Mouse (Mus musculus) embryonic facial prominence, embryonic 10.5 days (tissue): ENCODE results near the gene Kctd17. TPM values are rescaled to one million over a fixed set of nuclear protein-coding genes. Genes with fewer than 3 reads are reported as not detected.

Experiments
- DNase-seq: peaks from one replicate; pipeline ENCODE4 v3.0.0-alpha.2; 2017; ENCODE audit warnings: low spot score
- H3K27ac ChIP-seq: fragments of 300-500 bp; sonication (generic); replicated peaks from 2 replicates; pipeline ENCODE4 v1.5.1; 2016; ENCODE audit warnings: mild to moderate bottlenecking
- H3K27me3 ChIP-seq: fragments of 300-500 bp; sonication (generic); replicated peaks from 2 replicates; pipeline ENCODE4 v1.6.1; 2016; ENCODE audit warnings: low read depth, mild to moderate bottlenecking; ENCODE audit not compliant: poor library complexity, severe bottlenecking
- H3K36me3 ChIP-seq: fragments of 300-500 bp; sonication (generic); replicated peaks from 2 replicates; pipeline ENCODE4 v1.6.1; 2016; ENCODE audit warnings: mild to moderate bottlenecking, moderate library complexity
- H3K4me1 ChIP-seq: fragments of 300-500 bp; sonication (generic); 2 replicates; pipeline ENCODE4 v1.6.1; 2016
- H3K4me3 ChIP-seq: fragments of 300-500 bp; sonication (generic); 2 replicates; pipeline ENCODE4 v1.5.1; 2016; ENCODE audit warnings: mild to moderate bottlenecking, moderate library complexity
- H3K9me3 ChIP-seq: fragments of 300-500 bp; sonication (generic); 2 replicates; pipeline ENCODE4 v1.6.1; 2016; ENCODE audit warnings: mild to moderate bottlenecking
- WGBS: fragments of 180-500 bp; shearing (Covaris S2); methylation state at CpG from one replicate; pipeline ENCODE4 v1.1.7; 2016; 5-methylcytosine and 5-hydroxymethylcytosine counted together
- polyA plus RNA-seq: library from polyadenylated mRNA; unstranded; fragments of >200 nt; fragmentation: Nextera tagmentation; extraction: Ambion mirVana; gene quantifications from 2 replicates; pipeline ENCODE4 v1.2.1, GENCODE M21; 2016

The Kctd17 gene
- polyA plus RNA-seq, 1 experiment from 2014 or later: 51.6 TPM

- no peaks in the 10 kb centered on the region for H3K9me3 ChIP-seq
- peaks cover 18% of the 10 kb centered on the region for H3K27me3 ChIP-seq
- H3K36me3 ChIP-seq: no peaks in the 10 kb centered on the region
- H3K4me3 ChIP-seq: no peak overlapping the region
- H3K27ac ChIP-seq: 0 out of 2 replicates have a peak overlapping the region, but pooled peaks have one; percentile 10
- WGBS: 52% methylated on average over 3 of the region's 3 CpGs
- H3K4me1 ChIP-seq: peaks cover 59% of the 10 kb centered on the region
- no peak for DNase-seq
These were observed 25.0 kb upstream of the Kctd17 start for GRCm38 (mm10) chr15:78403301-78403741.

- 79% methylated on average over 1 of the region's 1 CpGs for WGBS
These were observed 24.5 kb upstream of the Kctd17 start for GRCm38 (mm10) chr15:78403896-78404295.

GRCm38 (mm10) chr15:78405098-78405497 lies 23.3 kb upstream of the Kctd17 start:
- Histone ChIP-seq H3K4me1 (peaks cover 67% of the 10 kb centered on the region), H3K4me3 (peak overlapping the region; percentile 76), H3K27me3 (peaks cover 36% of the 10 kb centered on the region), H3K36me3 (no peaks in the 10 kb centered on the region), H3K9me3 (no peaks in the 10 kb centered on the region), H3K27ac (peak overlapping the region; percentile 95; the same call in 1 of the 2 replicates)
- no peak for DNase-seq
- 53% methylated on average over 11 of the region's 11 CpGs for WGBS

More at GRCm38 (mm10) chr15:78403896-78404295, 24.5 kb upstream of the Kctd17 start:
- peaks cover 60% of the 10 kb centered on the region for H3K4me1 ChIP-seq
- H3K9me3 ChIP-seq: no peaks in the 10 kb centered on the region
- no peaks in the 10 kb centered on the region for H3K36me3 ChIP-seq
- H3K27me3 ChIP-seq: peaks cover 24% of the 10 kb centered on the region
- H3K27ac ChIP-seq: no peak overlapping the region
- H3K4me3 ChIP-seq: no peak overlapping the region
- DNase-seq: no peak

GRCm38 (mm10) chr15:78405517-78406211 lies 22.7 kb upstream of the Kctd17 start, which contains the start of gene Tst:
TSS of gene Tst (minus strand) at chr15:78405907.
- Histone ChIP-seq H3K27me3 (peaks cover 42% of the 10 kb centered on the region), H3K9me3 (no peaks in the 10 kb centered on the region), H3K27ac (peak within 1 kb of the TSS; percentile 95), H3K36me3 (no peaks in the 10 kb centered on the region), H3K4me1 (peaks cover 71% of the 10 kb centered on the region), H3K4me3 (peak within 1 kb of the TSS; percentile 76)
- DNase-seq: peak; percentile 83
- 2% methylated on average over 34 of the region's 34 CpGs for WGBS

- Histone ChIP-seq H3K4me3 (peak within 1 kb of the TSS; percentile 76), H3K27ac (peak within 1 kb of the TSS; percentile 95), H3K27me3 (peaks cover 49% of the 10 kb centered on the region), H3K4me1 (peaks cover 71% of the 10 kb centered on the region), H3K9me3 (no peaks in the 10 kb centered on the region), H3K36me3 (peaks cover 5% of the 10 kb centered on the region; the same call in 1 of the 2 replicates)
- DNase-seq: peak; percentile 89
- WGBS: under 1% methylated on average over 40 of the region's 40 CpGs
These were observed 21.9 kb upstream of the Kctd17 start, which contains the start of gene Mpst for GRCm38 (mm10) chr15:78406293-78406934. TSS of gene Mpst (plus strand) at chr15:78406416.

GRCm38 (mm10) chr15:78409570-78410052 lies 18.8 kb upstream of the Kctd17 start:
- Histone ChIP-seq H3K27ac (no peak overlapping the region), H3K27me3 (peaks cover 60% of the 10 kb centered on the region), H3K4me1 (peaks cover 45% of the 10 kb centered on the region), H3K4me3 (peak overlapping the region; percentile 52), H3K9me3 (no peaks in the 10 kb centered on the region), H3K36me3 (peaks cover 14% of the 10 kb centered on the region)
- no peak for DNase-seq
- WGBS: 8% methylated on average over 12 of the region's 12 CpGs

GRCm38 (mm10) chr15:78413083-78413718 lies 15.2 kb upstream of the Kctd17 start:
- Histone ChIP-seq H3K4me1 (peaks cover 20% of the 10 kb centered on the region), H3K27me3 (peaks cover 44% of the 10 kb centered on the region), H3K27ac (peak overlapping the region; percentile 36; the same call in 1 of the 2 replicates), H3K4me3 (no peak overlapping the region), H3K36me3 (peaks cover 14% of the 10 kb centered on the region), H3K9me3 (no peaks in the 10 kb centered on the region)
- DNase-seq: no peak
- 90% methylated on average over 14 of the region's 14 CpGs for WGBS

- Histone ChIP-seq H3K9me3 (no peaks in the 10 kb centered on the region), H3K4me1 (peaks cover 17% of the 10 kb centered on the region), H3K4me3 (no peak overlapping the region), H3K27me3 (peaks cover 39% of the 10 kb centered on the region), H3K27ac (no peak overlapping the region; the same call in 1 of the 2 replicates), H3K36me3 (peaks cover 14% of the 10 kb centered on the region)
- DNase-seq: no peak
- WGBS: 80% methylated on average over 1 of the region's 1 CpGs
These were observed 14.6 kb upstream of the Kctd17 start for GRCm38 (mm10) chr15:78413719-78414117.

GRCm38 (mm10) chr15:78414157-78414556 lies 14.2 kb upstream of the Kctd17 start:
- no peak for DNase-seq
- WGBS: 88% methylated on average over 8 of the region's 8 CpGs
- Histone ChIP-seq H3K36me3 (peaks cover 14% of the 10 kb centered on the region), H3K4me3 (no peak overlapping the region), H3K4me1 (peaks cover 17% of the 10 kb centered on the region), H3K27me3 (peaks cover 35% of the 10 kb centered on the region), H3K27ac (no peak overlapping the region), H3K9me3 (no peaks in the 10 kb centered on the region)

GRCm38 (mm10) chr15:78416937-78417336 lies 11.4 kb upstream of the Kctd17 start:
- H3K27me3 ChIP-seq: peaks cover 7% of the 10 kb centered on the region
- peaks cover 7% of the 10 kb centered on the region for H3K36me3 ChIP-seq
- H3K27ac ChIP-seq: peak overlapping the region; percentile 51
- no peaks in the 10 kb centered on the region for H3K9me3 ChIP-seq
- H3K4me3 ChIP-seq: no peak overlapping the region
- no peak for DNase-seq
- WGBS: 9% methylated on average over 4 of the region's 4 CpGs
- peaks cover 6% of the 10 kb centered on the region for H3K4me1 ChIP-seq

- no peak for DNase-seq
- Histone ChIP-seq H3K27me3 (peaks cover 13% of the 10 kb centered on the region), H3K4me1 (peaks cover 12% of the 10 kb centered on the region), H3K4me3 (no peak overlapping the region), H3K36me3 (no peaks in the 10 kb centered on the region), H3K9me3 (no peaks in the 10 kb centered on the region), H3K27ac (no peak overlapping the region)
- 87% methylated on average over 13 of the region's 13 CpGs for WGBS
These were observed 8.0 kb upstream of the Kctd17 start for GRCm38 (mm10) chr15:78420395-78420794.
